Mouse (Mus musculus) heart, adult 11 months (tissue): ENCODE measurements around the gene Mapk10.

Source experiments
- DNase-seq: peaks from one replicate; pipeline ENCODE4 v3.0.0; 2022

Mapk10 gene

GRCm38 (mm10) chr5:103211101-103211848 lies at the start of gene Mapk10:
TSS of gene Mapk10 (minus strand) at chr5:103211334.
- DNase-seq = peak; percentile 92

DNA sequence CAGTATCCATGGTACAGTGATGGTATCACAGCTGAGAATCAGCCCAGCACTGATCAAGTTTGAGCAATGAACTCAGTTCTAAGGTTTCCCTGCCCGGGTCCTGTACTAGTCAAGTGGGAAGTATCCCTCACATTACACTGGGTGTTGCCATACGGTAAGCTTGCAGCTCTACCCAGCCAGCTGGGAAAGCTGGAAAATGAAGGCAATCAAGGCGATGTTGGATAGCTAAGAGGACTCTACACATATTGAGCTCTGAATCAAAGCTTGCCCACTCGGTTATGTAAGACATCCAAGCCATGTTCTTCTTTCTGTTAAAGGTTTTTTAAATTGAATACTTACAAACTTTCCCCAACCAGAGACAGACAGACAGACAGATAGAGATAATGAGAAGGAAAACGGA lies 45.0 kb upstream of the Mapk10 start:
- DNase-seq = no peak

GRCm38 (mm10) chr5:103242430-103242829 lies 31.3 kb upstream of the Mapk10 start:
- DNase-seq = no peak

DNA sequence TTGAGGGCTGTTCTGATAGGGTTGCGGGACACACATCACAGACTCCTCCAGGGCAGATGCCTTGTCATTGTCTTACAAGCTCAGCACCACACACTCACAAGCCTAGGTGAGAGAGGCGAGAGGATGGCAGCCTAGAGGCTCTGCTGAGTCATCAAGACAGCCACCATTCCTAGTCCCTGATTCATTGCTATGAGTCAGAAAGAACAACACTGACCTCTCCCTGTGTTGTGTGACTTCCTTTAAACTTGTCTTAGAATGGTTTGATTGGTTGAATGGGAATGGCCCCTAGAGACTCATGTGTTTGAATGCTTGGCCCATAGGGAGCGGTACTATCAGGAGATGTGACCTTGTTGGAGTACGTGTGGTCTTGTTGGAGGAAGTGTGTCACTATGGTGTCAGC lies 20.7 kb upstream of the Mapk10 start:
- no peak for DNase-seq

- no peak for DNase-seq
Observed at GRCm38 (mm10) chr5:103230334-103230733, 19.2 kb upstream of the Mapk10 start.

- DNase-seq = no peak
Observed at GRCm38 (mm10) chr5:103229321-103229720, 18.2 kb upstream of the Mapk10 start.

GRCm38 (mm10) chr5:103221997-103222396 lies 10.9 kb upstream of the Mapk10 start:
- DNase-seq = no peak

DNA sequence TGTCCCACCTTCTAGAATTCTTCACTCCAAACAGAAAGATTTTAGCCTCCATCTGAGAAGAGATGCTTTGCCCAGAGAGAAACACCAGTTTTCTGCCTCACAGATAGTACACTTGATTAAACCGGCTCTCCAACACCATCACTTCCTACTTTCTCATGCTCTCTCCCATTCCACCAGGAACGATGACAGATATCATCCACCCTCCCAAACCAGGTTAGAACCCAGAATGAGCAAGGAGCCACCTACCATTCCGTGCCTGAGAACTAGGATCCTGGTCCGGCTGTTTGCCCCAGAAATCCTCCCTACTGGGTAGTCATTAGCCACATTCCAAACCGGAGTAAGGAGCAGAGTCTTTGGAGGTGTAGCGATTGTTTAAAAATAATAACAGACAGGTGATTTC lies 490 bp downstream of the Mapk10 start:
- DNase-seq = no peak

DNA sequence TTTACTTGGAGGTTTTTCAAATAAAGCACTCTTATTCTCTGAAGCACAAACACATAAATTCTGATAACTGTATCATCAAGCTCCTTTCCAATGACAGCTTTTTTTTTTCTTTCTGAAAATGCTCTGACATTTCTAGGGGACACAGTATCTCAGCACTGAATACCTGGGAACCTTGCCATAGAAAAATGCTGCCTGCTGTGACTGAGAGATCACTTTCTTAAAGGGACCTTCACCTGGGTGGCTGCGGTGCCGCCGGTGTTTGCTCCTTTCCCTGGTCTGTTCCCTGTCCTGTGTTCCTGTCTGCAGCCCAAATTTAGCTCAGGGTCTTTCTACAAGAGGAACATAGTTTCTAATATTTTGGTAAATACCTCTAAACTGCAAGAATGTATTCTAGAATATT lies 1.1 kb downstream of the Mapk10 start:
- DNase-seq = peak; percentile 89

DNA sequence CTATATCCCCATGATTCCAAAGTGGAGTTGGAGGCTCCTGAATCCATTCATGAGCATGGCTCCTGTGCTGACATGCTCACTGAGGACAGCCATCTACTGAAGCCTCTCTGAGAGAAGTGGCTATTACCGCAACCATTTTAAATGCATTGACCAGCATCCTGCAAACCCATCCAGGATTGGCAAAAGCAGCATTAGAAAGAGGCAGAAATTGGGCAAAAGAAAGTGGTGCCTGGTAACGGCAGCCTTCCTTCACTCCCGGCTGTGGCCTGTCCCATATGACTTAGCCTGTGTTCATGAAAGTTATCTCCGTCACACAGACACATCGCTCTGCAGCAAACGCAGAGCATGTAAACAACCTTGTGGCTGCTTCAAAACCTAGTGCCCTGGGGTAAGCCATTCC lies 1.6 kb downstream of the Mapk10 start:
- DNase-seq = no peak

DNA sequence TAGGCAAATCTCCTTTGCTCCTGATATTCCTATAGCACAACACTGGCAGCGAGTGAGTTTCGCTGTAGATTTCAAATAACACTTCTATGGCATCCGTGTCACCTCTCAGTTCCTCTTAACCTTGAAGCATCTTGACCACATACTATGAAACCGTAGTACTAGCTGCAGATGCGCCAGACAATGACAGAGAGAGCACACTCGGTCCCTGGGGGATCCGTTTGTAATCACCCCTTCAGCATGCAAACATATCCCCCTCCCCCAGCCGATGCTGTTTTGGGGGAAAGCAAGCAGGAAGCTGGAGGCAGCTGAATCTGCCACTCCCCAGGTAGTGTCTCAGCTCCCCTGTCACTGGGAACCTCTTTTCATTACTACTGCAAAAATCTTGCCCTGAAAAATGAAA lies 2.3 kb downstream of the Mapk10 start:
- no peak for DNase-seq

DNA sequence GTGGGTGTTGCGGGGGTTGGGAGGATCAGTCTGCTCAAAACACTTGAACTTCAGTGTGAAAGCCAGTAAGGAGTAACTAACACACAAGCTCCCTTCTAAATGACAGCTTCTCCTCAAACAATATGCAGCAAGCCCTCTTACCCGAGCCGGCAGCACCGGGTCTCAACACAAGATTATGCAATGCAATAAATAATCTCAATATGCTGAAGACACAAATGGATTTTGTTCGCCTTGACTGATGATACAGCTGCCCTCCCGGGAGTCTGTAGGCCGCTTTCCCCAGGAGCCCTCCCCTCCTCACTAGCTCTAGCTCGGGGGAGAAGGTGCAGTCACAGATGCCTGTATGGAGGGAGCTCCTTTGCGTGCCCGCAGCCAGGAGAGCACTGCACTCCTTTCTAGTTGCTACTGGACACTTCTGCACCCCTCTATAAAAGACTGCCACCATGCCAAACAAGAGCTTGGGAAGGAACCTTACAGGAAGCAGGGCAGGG lies 3.1 kb downstream of the Mapk10 start:
- no peak for DNase-seq

DNA sequence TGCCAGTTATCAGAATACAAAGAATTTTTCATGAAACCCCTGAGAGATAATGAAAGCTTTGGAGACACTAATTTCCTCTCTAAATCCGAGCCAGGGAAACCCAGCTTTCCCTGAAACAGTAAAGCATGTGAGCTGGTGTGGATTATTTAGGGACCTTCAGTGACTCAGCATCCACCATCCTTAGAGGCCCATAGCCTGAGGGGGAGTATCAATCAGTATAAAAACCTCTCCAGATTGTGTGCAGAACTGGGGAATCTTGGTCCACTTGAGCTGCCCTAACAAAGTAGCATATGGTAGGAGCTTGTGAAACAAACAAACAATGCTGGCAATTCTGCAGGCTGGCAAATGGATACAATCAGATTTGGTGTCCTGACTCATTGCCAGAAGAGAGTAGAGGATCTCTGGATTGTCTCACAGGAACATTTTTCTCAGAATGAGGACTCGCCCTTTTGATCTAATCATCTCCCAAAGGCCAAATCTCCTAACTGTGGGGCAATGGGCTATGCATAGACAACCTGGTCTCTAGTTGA lies 13.3 kb downstream of the Mapk10 start:
- DNase-seq = no peak

GRCm38 (mm10) chr5:103194549-103194948 lies 16.6 kb downstream of the Mapk10 start:
- no peak for DNase-seq

DNA sequence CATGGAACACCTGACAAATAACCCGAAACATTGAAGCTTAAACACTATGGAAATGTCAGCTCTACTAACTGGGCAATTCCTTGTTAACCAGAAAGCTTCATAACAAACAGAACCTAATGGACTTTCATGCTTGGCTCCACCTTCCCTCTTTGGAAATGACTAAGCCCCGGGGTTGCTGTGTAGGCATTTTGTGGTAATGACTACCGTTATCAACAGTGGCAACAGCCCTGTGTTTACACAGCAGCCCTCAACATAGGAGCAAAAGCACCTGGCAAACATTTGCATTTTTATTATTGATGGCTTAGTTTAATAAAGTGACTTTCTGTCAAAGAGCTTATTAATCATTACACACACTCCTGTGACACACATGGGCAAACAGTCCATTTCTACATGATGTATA lies 17.4 kb downstream of the Mapk10 start:
- DNase-seq = no peak

- DNase-seq = no peak
Observed at GRCm38 (mm10) chr5:103191577-103191976, 19.6 kb downstream of the Mapk10 start.

GRCm38 (mm10) chr5:103184256-103184655 lies 26.9 kb downstream of the Mapk10 start:
- DNase-seq = peak; percentile 18

GRCm38 (mm10) chr5:103181622-103182021 lies 29.5 kb downstream of the Mapk10 start:
- peak; percentile 36 for DNase-seq

DNA sequence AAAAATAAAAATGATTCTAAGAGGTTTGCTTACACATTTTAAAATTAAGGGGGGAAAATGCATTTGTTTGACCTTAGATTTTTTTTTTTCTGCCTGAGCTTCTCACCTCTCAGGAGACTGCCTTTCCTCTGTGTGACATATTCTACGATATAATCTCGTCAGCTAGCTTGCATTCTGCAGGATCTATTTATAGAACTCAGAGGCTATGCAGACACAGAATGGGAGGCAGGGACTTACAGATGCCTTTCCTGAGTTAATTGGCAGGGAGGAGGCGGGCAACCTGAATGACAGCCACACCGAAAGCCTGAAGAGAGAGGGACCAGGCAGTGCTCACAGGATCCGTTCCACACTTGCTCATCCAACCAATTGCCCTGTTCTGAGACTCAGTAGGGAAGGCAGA lies 34.1 kb downstream of the Mapk10 start:
- DNase-seq = peak; percentile 77

- DNase-seq = peak; percentile 83
Observed at GRCm38 (mm10) chr5:103175989-103176388, 35.1 kb downstream of the Mapk10 start.

- DNase-seq = no peak
Observed at GRCm38 (mm10) chr5:103174607-103175006, 36.5 kb downstream of the Mapk10 start.

DNA sequence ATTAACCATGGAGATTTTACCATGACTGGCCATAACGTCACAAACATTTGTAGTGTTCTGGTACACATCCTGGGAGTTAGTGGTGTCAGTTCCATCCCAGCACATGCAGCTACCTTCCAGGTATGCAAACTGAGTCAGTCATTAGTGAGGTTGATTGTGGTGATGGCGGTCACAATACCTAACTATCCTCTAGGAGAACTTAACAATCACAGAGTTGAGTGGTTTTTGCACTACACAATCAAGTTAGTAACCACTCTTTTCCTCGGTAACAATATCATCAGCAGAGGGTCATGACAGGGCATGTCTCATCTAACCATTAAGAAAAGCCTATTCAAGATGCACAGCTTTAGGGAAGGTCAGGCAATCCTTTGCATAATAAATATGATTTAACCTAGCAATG lies 39.9 kb downstream of the Mapk10 start:
- no peak for DNase-seq

DNA sequence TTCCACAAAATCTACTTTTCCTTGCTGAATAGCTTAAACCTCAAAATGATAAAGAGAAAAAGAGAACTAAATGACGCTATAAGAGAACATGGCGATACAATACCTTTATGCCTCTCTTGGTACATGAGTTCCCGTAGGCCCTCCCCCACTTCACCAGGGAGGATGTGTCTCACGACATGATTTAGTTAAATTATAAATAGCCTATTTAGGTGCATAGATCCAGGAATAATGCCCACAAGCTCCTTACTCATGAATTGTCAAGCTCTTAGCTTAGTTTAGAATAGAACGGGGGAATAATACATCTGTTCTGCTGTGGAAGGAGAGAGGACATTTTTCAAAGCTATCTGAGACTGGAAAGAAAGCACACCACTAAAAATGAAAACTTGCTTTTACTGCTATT lies 43.8 kb downstream of the Mapk10 start:
- DNase-seq = no peak

DNA sequence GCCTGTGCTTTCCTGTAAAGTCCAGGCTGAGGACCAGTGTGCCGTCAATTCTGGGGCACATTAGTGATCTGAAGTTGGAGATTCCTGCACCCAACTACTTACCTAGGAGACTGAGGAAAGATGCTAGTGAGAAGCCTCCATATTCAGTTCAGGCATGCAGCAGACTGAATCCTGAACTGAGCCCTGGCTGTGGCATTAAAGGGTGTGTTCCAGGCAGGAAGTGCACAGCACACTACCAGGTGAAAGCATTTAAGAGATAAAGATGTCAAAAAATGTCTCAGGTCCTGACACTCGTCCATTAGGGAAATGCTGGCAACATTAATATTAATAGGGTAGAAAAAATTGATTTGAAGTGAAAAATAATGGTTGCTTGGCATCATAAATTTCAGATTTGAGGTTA lies 44.4 kb downstream of the Mapk10 start:
- no peak for DNase-seq

GRCm38 (mm10) chr5:103164022-103164421 lies 47.1 kb downstream of the Mapk10 start:
- DNase-seq = no peak
